Mouse (Mus musculus) liver, postnatal 0 days (tissue): ENCODE measurements around the gene Catsper4.

ENCODE experiments used
- CTCF ChIP-seq: sonication (generic); IDR thresholded peaks from 2 replicates; pipeline ENCODE4 v1.5.1; 2016; ENCODE audit warnings: antibody characterized with exemption, low read depth
- EP300 ChIP-seq: IDR thresholded peaks from 2 replicates; pipeline ENCODE4 v1.6.1; 2016; ENCODE audit warnings: antibody characterized with exemption, low read depth, mild to moderate bottlenecking

- TF ChIP-seq CTCF (peak; percentile 59), EP300 (no peak)
Measured at GRCm38 (mm10) chr4:134166906-134167305, 60.3 kb downstream of the Catsper4 start.
